Mouse (Mus musculus) adrenal gland, adult 8-10 months (tissue): ENCODE results near the gene Ptbp2. TPM values are rescaled to one million over a fixed set of nuclear protein-coding genes. Genes with fewer than 3 reads are reported as not detected.
A peak's percentile ranks its signal among the peaks of the same experiment; 100 is the strongest.

ENCODE experiments used
- DNase-seq: peaks from one replicate; pipeline ENCODE4 v3.0.0; 2022
- total RNA-seq, 4 experiments: library from RNA; stranded (reverse); gene quantifications; 2 replicates each; pipeline ENCODE4 v1.2.4; 2022

Gene Ptbp2
- 10 to 100 TPM; 26.0 to 58.2 (median 38.9) TPM for total RNA-seq

DNA sequence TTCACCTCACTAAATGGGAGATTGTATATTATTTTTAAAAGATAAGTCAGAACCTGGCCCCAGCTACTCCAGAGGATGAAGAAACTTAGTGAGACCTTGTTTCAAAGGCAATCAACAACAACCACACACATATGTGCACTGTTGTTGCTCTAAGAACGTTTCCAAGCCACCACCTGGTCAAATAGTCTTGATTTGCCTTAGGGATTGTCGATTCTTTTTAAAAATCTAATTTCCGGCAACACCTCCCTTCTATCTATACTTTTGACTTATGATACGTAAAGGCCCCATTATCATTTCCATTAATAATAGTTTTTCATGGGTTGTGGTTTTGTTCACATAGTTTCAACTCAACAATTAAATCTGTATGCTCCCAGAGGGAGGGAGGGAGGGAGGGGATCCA, at the start of gene Ptbp2:
TSS of gene Ptbp2 (minus strand) at position 101 of the 400 bp plus-strand sequence.
- DNase-seq = no peak

DNA sequence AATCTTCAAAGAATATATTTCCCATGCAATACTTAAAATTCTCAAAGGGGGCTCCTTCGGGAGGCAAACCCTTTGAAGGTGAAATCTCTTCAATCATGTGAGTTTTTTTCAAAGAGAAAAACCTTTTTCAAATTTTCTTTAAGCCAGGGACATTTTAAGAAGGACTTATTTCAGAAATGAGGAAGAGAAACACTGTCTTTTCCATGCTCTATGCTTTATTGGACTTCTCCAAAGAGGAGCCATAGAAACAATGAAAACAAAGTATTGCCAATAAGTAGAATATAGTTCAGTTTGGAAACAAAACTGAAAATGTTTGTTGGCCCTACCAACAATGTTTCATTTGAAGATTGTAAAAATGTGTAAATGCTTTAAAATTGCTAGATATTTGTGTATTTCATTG, 30.4 kb upstream of the Ptbp2 start:
- DNase-seq = no peak

DNA sequence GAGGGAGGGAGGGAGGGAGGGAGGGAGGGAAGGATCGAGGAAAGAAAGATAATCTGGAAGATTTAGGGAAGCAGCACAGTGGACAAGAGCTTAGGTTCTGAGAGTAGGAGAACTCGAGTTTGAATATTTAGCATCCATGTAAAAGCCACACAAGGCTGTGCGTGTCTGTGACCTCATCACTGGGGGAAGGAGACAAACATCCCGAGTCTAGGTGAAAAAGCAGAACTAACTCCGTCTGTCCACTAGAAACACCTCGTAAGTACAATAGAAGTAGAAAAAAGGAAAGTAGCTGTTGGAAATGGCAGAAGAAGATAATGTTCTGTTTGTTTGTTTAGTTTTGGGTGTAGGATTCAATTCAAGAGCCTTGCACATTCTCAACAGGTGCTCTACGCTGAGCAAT, 21.9 kb upstream of the Ptbp2 start:
- no peak for DNase-seq

DNA sequence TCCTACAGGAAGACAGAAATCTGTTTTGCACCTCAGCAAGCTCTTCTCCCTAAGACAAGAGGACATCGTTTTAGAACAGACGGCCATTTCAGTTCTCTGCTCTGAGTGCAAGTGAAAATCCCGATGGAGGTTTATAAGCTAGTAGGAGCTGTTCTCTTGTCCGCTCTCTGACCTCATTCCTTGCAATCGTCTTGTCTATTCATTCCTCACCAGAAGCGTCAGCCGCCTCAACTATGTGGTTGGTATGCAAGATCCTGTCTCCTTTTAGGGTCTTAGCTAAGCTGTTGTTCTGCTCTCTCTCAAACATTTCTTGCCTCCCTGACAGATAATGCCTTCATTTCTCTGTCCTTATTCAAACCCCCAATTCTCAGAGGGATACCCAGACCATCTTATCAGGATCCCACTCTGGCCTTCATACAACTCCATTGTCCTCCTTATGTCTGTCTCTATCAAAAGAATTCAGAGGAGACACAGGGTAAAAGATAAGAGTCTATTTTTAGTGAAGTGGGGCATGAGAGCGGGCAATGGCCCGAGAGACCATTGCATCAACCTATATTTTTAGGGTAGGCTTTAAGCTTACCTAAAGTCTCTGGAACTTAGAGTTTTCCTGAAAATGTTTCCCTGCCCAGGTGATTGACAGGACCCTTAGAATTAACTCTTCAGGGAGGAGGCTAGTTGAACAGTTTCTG, 10.6 kb upstream of the Ptbp2 start:
- no peak for DNase-seq

DNA sequence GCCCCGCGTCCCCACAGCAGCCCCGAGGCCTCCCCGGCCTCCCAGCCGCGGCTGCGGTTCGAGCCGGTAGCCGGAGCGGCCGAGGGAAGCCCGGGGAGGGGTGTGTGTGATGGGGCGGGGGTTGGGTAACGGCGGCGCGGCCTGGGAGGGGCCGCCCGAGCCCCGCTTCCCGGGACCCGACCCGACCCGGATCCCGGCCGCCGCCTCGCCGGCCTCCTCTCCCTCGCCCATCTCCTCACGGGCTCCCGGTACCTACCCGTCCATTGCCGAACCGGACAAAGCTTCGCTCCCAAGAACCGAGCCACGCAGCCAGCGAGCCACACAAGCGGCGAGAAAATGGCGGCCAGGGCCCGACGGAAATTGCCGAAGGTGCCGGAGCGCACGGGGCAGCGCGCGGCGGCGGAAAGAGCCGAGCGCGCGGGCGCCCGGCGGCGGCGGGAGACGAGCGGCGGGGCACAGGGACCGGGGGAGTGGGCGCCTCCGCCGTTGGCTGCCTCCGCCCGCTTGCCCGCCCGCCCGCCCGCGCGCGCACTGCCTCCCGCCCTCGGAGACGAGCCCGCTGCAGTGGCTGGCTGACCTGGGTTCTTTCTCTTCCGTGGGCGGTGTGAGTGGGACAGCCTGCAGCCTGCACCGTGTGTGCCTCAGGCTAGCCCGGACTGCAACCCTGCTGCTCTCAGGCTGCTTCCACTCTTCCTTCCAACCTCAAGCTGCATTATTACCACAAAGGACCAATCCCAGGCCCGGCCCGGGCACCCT, 1.1 kb downstream of the Ptbp2 start:
- peak; percentile 73 for DNase-seq

DNA sequence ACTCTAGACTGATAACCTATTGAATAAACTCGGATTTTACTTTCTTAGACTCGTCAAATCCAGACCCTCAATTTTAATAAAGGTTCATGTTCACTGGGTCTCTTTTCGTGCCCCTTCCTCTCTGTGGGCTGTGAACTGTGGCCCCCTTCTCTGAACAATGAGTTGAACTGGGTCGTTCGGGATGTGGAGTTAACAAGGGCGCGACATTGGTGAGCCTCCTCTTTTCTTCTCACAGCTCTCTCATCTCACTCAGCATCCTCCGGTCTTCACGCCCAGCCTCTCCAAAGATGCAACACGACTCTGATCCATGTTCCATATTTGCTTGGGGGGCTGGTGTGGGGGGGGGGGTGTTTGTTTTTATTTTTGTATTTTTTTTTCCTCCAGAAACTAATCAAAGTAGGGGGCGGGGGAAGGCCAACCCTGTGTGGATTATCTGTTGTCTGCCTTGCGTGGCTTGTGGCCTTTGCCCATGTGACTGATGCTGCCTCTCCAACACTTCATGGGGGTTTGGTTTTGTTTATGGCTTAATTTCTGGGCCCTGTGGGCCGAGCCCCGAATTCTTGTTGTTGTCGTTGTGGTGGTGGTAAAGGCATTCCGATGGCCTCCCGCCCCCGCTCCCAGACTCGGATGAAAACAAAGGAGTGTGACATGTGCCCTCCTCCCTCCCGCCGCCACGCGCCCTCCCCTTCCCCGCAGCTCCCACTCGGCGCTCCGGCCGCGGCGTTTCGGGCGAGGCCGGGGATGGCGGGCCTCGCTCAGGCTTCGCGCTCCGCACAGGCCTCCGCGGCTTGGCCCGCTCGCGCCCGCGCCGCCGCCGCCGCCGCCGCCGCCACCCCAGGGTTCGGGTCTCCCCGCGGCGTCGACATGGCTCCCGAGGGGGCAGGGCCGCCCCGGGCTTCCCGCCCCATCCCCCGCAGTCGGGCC, 2.0 kb downstream of the Ptbp2 start:
- DNase-seq = peak; percentile 47

DNA sequence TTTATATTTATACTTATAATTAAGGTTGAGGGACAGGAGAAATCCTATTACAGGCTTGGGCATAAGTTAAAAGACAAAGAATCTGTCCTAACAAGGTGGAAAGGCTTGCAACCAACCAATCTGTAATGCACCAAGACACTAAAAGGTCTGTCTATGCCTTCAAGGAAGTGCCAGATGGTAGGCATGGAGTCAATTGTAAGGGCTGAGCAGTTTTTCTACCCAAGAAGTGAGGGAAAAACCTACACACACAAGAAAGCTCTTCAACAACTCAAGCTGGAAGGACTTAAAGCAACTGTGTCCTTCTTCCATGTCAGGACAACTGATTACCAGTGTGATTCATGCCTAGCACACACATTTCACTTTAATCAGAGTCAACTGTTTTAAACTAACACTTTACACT, 3.4 kb downstream of the Ptbp2 start:
- DNase-seq = no peak

DNA sequence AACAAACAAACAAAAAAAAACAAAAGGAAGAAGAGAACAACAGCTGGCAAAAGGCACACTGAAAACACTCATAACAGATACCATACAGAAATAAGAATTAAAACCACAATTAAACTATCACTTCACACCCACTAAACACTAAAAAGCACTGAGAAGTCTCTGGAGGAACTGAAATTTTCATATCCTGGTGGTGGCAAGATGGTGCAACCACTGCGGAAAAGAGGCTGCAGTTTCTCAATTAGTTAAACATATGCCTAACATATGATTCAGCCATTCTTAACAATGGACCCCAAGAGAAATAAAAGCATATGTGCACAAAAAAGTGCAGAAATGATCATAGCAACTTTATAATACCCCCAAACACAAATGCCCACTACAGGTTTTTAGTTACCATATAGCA, 5.0 kb downstream of the Ptbp2 start:
- DNase-seq = no peak

DNA sequence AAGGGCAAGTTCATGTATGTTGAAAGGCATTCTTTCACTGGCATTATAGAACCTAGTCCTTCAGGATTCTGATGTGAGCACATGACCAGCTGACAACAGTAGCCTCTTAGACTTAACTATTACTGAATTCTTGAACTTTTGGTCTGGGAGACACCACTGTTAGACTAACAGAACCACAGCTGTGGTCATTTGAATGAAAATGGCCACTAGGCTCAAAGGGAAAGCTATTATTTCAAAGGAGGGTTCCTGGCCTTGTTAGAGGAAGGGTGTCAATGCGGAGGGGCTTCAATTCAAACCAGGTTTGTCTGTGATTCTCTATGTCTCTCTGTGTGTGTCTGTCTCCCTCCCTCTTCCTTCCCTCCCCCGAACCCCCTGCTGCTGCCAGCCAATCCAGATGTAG, 5.8 kb downstream of the Ptbp2 start:
- no peak for DNase-seq

DNA sequence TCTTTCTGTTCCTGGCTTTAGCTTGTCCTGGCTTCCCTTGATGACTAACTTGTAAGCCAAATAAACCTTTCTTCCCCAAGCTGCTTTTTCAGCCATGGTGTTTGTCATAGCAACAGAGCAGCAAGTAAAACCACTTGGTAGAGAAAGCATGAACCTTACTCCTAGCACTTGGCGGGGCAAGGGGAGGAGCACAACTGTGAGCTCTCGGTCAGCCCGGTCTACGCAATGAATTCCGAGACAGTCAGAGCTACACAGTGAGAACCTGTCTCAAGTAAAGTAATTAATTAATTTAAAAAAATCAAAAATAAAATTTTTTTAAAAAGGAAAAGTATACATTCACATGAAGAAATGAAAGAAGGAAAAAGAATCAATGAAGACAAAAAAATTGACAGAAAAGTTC, 8.1 kb downstream of the Ptbp2 start:
- DNase-seq = no peak

DNA sequence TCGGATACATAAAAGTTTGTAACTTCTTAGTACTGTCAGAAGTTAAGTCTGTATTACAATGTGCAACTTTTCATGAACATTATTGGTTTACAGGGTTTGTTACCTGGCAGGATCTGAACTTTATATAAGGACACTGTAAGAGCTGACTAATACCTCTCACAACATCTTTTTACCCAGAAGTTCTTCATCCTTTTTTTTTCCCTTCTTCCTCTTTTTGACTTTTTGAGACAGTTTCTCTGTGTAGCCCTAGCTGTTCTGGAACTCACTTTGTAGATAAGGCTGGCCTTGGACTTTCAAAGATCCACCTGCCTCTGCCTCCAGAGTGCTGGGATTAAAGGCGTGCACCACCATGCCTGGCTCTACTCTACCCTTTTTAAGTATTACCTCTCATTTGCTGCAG, 11.5 kb downstream of the Ptbp2 start:
- DNase-seq = no peak

DNA sequence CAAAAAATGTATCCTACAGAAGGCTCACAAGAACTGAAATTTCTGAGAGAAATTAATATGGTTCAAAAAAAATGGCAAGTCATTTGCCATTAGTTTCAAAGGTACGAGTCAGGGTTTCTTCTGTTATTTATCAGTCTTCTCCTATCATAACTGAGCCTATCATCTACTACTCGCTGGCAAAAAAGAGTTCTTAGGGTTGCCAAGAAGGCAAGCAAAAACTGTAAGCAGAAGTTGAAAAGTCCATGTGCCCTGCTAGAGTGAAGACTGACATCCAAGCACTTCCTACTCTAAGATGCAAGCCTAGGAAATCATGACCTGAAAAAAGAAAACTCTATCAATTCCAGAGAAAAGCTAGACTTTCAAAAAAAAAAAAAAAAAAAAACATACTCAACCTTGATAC, 20.5 kb downstream of the Ptbp2 start:
- no peak for DNase-seq

DNA sequence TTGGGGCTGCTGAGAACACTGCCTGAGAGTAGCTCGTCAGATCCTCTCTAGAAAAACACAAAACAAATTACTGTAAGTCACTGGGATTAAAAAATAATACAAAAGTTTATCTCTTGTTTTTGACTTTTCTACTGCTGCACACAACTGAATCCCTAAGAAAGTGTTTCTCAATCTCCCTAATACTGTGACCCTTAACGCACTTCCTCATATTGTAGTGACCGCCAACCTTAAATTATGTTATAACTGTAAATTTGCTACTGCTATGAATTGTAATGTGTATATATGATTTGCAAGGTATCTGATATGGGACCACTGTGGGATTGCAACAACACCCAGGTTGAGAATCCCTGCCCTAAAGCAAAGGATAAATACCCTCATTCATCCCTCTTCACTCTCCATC, 22.5 kb downstream of the Ptbp2 start:
- DNase-seq = no peak

DNA sequence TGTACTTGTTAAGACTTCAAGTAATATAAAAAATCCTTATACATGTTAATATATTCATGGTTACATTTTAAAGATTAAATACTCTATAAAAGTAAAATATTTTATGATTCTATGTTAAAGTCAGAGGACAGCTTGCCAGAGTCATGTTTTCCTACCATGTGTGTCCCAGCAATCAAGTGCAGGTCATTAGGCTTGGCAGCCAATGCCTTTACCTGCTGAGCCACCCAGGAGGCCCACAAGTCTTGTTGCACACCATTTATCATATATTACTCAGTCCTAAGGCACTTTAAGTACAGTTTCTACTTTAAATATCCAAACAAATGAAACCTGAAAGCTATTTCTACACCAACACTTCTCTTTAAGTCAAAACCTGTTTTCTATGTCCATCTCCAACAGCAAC, 30.5 kb downstream of the Ptbp2 start:
- no peak for DNase-seq

DNA sequence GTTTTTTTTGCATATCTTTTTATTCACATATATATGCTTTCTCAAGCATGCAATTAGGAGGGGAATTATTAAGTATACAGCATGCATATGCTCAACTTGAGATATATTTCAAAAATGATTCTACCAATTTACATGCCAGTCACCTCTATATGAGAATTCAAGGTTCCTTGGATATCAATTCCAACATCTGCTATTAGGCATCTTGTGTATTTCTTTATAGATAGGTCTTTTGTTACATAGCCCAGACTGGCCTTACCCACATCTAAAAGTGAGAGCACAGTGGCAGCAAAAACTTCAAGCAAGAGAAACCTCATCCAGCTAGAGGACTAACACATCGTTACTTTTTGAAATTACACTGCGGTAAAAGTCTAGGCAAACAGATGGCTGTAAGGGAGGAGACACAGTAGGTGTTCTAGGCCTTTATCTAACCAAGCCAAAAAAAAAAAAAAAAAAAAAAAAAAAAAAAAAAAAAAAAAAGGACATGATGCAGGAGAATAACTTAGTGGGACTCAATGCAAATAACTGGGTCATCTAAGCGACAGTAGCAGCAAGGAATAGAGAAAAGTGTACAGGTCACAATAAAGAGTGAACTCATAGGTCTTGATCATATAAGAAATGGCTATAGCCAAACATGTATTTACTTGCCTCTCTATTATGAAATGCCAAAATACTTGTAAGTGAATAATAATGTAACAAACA, 34.6 kb downstream of the Ptbp2 start:
- no peak for DNase-seq

DNA sequence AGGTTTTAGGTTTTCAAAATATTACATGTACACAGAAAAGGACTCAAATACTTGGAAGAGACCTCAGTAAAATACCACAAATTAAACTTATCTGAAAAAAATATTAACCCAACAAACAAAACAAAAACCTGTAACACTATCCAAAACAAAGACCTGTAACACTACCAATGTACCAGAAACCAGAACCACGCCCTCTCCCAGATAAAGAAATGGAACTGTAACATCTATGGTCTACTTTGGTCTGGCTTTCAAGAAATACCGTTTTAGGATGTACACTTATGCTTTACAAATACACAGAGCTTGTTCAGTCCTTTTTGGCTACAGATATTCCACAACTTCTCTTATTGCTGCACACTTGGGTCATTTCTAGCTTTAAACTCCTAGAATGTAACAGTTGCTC, 35.1 kb downstream of the Ptbp2 start:
- DNase-seq = no peak

DNA sequence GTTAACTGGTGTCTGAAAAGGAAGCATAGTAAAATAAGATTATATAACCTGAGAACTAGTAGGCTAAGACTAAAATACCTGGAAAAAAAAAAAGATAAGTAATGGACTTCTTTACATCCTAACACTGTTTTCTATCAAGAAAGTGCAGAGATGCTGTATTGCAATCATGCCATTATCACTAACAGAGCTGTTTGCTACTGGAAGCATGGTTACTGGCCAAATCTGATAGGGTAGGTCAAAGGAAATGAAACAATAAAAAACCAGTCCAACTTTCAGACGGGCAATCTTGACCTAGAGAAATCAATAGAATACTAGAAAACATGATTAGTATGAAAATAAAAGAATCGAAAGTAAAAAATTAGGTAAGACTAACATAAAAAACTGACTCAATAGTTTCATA, 37.6 kb downstream of the Ptbp2 start:
- no peak for DNase-seq

DNA sequence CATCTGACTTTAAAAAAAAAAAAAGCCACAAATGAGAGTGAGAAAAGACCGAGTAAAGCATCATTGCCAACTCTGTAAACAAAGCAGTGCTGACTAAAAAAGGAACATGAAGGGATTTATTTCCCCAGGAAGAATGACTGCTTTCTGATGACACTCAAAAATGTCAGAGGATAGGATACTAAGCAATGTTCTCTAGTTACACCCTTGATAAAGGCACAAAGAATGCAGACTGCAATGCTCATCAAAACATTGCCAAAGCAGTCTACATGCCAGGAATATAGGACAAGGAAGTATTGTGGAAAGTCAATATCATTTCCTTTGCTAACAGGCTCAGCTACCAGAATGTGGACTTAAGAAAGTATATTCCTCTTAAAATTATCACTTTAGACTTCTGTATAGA, 38.5 kb downstream of the Ptbp2 start:
- no peak for DNase-seq

DNA sequence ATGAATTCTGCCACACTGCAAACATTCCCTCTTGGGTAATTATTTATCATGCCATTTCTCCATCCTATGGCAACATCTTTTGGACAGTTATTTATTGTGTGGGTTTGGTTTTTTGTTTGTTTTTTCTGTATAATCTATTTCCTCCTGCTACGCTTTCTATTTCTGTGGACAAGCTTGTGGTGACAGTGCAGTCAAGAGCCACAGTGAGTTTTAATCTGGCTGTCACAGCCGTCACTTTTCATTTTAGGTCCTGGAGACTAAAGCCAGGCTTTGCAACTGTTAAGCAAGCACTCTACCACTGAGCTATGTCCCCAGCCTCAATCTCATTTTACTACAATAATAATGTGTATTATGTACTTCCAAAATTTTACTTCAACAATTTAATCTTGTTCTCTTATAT, 54.4 kb downstream of the Ptbp2 start:
- no peak for DNase-seq

DNA sequence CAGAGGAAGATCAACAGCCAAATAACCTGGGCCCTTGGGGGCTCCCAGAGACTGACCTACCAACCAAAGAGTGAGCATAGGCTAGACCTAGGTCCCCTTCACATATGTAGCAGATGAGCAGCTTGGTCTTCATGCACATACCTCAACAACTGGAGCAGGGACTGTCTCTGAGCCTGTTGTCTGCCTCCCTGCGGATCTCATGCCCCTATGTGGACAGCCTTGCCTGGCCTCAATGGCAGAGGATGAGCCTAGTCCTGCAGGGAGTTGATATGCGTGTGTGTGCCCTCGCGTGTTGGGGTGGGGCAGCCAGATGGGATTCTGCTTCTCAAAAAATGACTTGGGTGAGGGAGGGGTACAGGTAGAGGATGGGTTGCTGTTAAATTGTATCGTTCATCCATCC, 72.2 kb downstream of the Ptbp2 start:
- DNase-seq = no peak

DNA sequence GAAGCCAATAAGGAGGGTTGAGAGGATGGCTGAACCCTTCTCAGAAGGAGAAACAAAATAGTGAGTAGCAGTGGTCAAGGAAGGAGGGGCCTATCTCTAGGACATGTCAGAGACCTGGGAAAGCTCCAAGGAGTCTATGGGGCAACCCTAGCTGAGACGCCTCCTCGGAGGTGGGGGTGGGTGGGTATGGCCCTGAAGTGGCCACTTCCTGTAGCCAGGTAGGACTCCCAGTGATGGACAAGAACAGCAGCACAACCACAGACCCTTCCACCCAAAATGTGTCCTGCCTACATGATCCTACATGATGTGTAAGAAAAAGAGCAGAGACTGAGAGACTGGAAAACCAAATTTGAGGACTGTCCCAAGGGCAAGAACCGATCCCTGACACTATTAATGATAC, 72.8 kb downstream of the Ptbp2 start:
- no peak for DNase-seq

DNA sequence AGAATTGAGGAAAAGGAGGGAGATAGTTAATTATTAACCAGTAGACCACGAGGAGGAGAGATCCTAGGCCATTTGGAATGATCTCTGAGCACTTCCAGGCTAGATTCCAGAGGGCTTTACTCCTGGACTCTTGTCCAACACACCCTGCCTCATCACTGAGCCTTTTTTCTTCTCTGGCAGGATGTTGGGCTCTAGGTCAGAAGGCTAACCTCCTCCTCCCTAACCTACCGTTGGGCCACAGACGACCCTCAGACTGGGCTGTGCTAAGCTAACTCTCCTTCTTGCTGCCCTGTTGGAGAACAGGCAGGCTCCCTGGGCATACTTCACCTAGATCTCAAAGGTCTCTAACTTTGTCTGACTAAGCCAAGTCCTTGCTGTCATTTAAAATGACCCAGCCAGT, 82.8 kb downstream of the Ptbp2 start:
- no peak for DNase-seq

DNA sequence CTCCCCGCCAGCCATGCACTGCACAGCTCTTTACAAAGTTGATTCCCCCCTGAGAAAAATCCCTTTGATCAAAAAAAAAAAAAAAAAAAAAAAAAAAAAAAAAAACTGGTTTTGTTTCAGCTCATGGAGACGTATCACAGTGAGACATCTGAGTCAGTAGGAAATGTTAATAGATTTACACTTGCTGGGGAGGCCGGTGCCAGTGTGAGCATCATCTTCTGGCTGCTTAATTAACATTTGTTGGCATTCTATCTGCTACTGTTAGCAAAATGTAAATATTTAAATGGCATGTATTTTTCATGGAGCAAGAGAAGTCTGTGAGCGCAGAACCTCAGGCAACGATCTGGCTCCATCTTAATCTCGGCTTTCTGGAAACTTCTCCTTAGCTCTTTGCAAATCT, 99.5 kb downstream of the Ptbp2 start:
- no peak for DNase-seq
